Mouse (Mus musculus): ENCODE results near the gene Anks1.

- TF ChIP-seq CTCF (IDR thresholded peaks at IDR 0.05; ENCODE audit: low read depth, low read length): no peak
- no peak for TF ChIP-seq POLR2A (IDR thresholded peaks at IDR 0.05; ENCODE audit: extremely low read depth, insufficient read depth, low read length)
Measured at GRCm38 (mm10) chr17:27922174-27922712, 13.1 kb downstream of the Anks1 start.

All from liver, adult 2 months (tissue).